In genomic region chr5:115432395-115432794, GRCm38 (mm10) we compare ENCODE assay signal across 14 mouse cellular contexts. TPM values are rescaled to one million over a fixed set of nuclear protein-coding genes. Genes with fewer than 3 reads are reported as not detected.
DNase-seq lines count a peak whose midpoint lies in the region; ATAC-seq and TF ChIP-seq lines count a peak whose summit lies in the region.
"Had no signal": no experiment of that assay in that cellular context is flagged by ENCODE, and none has a peak within 500 bp of the region (broad histone marks: within the 10 kb centered on the region; RNA-seq: fewer than 3 reads in every experiment).

No protein-coding gene starts in this region.

- H3K4me3 ChIP-seq in E14TG2a.4 (replicated peaks; ENCODE audit: low read length) = 0 out of 2 replicates have a peak overlapping the region, but pooled peaks have one; percentile 20
- peak overlapping the region; percentile 98 for H3K4me3 ChIP-seq in embryonic facial prominence, embryonic 12.5 days
- peak overlapping the region; percentile 100 for H3K4me3 ChIP-seq in hindbrain, embryonic 12.5 days
- H3K4me3 ChIP-seq in midbrain, embryonic 10.5 days = peak overlapping the region; percentile 100
- H3K4me3 ChIP-seq: heart, embryonic 12.5 days had no signal

- peak overlapping the region; percentile 99 for H3K9ac ChIP-seq in embryonic facial prominence, embryonic 12.5 days
- peak overlapping the region; percentile 100 for H3K9ac ChIP-seq in hindbrain, embryonic 12.5 days
- H3K9ac ChIP-seq: heart, embryonic 12.5 days had no signal

- intact Hi-C loops in left cerebral cortex, postnatal 10 days (cut with DNase I) = no loop called here

- peaks cover 18% of the 10 kb centered on the region; the same call in 1 of the 2 replicates for H3K36me3 ChIP-seq in E14TG2a.4 (ENCODE audit: insufficient read depth, low read length)
- peaks cover 14% of the 10 kb centered on the region; the same call in 1 of the 2 replicates for H3K36me3 ChIP-seq in embryonic facial prominence, embryonic 12.5 days
- peaks cover 22% of the 10 kb centered on the region; the same call in 1 of the 2 replicates for H3K36me3 ChIP-seq in hindbrain, embryonic 12.5 days
- H3K36me3 ChIP-seq in midbrain, embryonic 10.5 days = peaks cover 71% of the 10 kb centered on the region
- H3K36me3 ChIP-seq: heart, embryonic 12.5 days had no signal

- no peak for ATAC-seq in embryonic facial prominence, embryonic 12.5 days (ENCODE audit: insufficient number of reproducible peaks, insufficient read depth, low FRiP score, low TSS enrichment)
- ATAC-seq in hindbrain, embryonic 12.5 days (ENCODE audit: low FRiP score) = no peak

- 68% methylated on average over 11 of the region's 11 CpGs for WGBS in embryonic facial prominence, embryonic 12.5 days
- WGBS in hindbrain, embryonic 12.5 days = 48% methylated on average over 11 of the region's 11 CpGs
- WGBS in midbrain, embryonic 10.5 days = 68% methylated on average over 11 of the region's 11 CpGs

- H3K4me1 ChIP-seq in E14TG2a.4 (replicated peaks; ENCODE audit: low read depth, low read length) = peaks cover 79% of the 10 kb centered on the region
- peaks cover 62% of the 10 kb centered on the region for H3K4me1 ChIP-seq in embryonic facial prominence, embryonic 12.5 days
- peaks cover 76% of the 10 kb centered on the region for H3K4me1 ChIP-seq in hindbrain, embryonic 12.5 days
- peaks cover 84% of the 10 kb centered on the region for H3K4me1 ChIP-seq in midbrain, embryonic 10.5 days

- TF ChIP-seq CTCF in E14TG2a.4 (conservative IDR thresholded peaks at IDR 0.05; ENCODE audit: low read length) = no peak

- H3K27me3 ChIP-seq in E14TG2a.4 (ENCODE audit: insufficient read depth, low read length) = peaks cover 52% of the 10 kb centered on the region
- H3K27me3 ChIP-seq in embryonic facial prominence, embryonic 12.5 days = no peaks in the 10 kb centered on the region
- H3K27me3 ChIP-seq in hindbrain, embryonic 12.5 days = no peaks in the 10 kb centered on the region
- peaks cover 6% of the 10 kb centered on the region; the same call in 1 of the 2 replicates for H3K27me3 ChIP-seq in midbrain, embryonic 10.5 days (ENCODE audit: low read depth, poor library complexity, severe bottlenecking)

- peak overlapping the region; percentile 80 for H3K4me2 ChIP-seq in embryonic facial prominence, embryonic 12.5 days (replicated peaks)
- H3K4me2 ChIP-seq in hindbrain, embryonic 12.5 days (replicated peaks) = peak overlapping the region; percentile 80

- H3K9me3 ChIP-seq in E14TG2a.4 (ENCODE audit: low read length) = no peaks in the 10 kb centered on the region
- H3K9me3 ChIP-seq in embryonic facial prominence, embryonic 12.5 days = no peaks in the 10 kb centered on the region
- H3K9me3 ChIP-seq in hindbrain, embryonic 12.5 days (replicated peaks) = no peaks in the 10 kb centered on the region
- H3K9me3 ChIP-seq in midbrain, embryonic 10.5 days (replicated peaks) = no peaks in the 10 kb centered on the region
- H3K9me3 ChIP-seq: heart, embryonic 12.5 days had no signal

- no peak for DNase-seq in midbrain, embryonic 10.5 days (ENCODE audit: low spot score)
- DNase-seq in right cerebral cortex, postnatal 25 days = no peak
- DNase-seq in c-Kit-positive CD71-positive TER-119-positive erythroid progenitor cells, embryonic 14.5 days (ENCODE audit: low spot score) = no peak
- DNase-seq in cerebellum, postnatal 25 days = no peak
- no peak for DNase-seq in left cerebral cortex, postnatal 10 days (ENCODE audit: extremely low spot score in 1 of 2, low spot score in 2 of 2)
- DNase-seq: kidney, postnatal 14 days had no signal

- peak overlapping the region; percentile 94 for H3K27ac ChIP-seq in embryonic facial prominence, embryonic 12.5 days
- peak overlapping the region; percentile 100 for H3K27ac ChIP-seq in hindbrain, embryonic 12.5 days
- H3K27ac ChIP-seq in midbrain, embryonic 10.5 days (replicated peaks) = peak overlapping the region; percentile 100

RNA-seq across cellular contexts. Expression of gene Msi1, which starts 3.0 kb away (rescaled TPM):
- polyA plus RNA-seq in embryonic facial prominence, embryonic 12.5 days (2016; fragmentation: Nextera tagmentation; extraction: Ambion mirVana) = 38.7 and 40.2 TPM in 2 replicates
- 128 and 131 TPM in 2 replicates for polyA plus RNA-seq in hindbrain, embryonic 12.5 days (2016; fragmentation: Nextera tagmentation; extraction: Ambion mirVana)
- 190 and 232 TPM in 2 replicates for polyA plus RNA-seq in midbrain, embryonic 10.5 days (2016; fragmentation: Nextera tagmentation; extraction: Ambion mirVana)
- total RNA-seq in left cerebral cortex, postnatal 10 days (2021) = 10 to 100 TPM; 54.2 to 58.0 TPM

RNA-seq across cellular contexts. Expression of gene Pla2g1b, which starts 33.7 kb away (rescaled TPM):
- polyA plus RNA-seq in embryonic facial prominence, embryonic 12.5 days (2016; fragmentation: Nextera tagmentation; extraction: Ambion mirVana) = not detected in 2 replicates
- not detected in 2 replicates for polyA plus RNA-seq in hindbrain, embryonic 12.5 days (2016; fragmentation: Nextera tagmentation; extraction: Ambion mirVana)
- polyA plus RNA-seq in midbrain, embryonic 10.5 days (2016; fragmentation: Nextera tagmentation; extraction: Ambion mirVana) = 0.41 and 0.62 TPM in 2 replicates
- total RNA-seq in left cerebral cortex, postnatal 10 days (2021) = not detected
- total RNA-seq: CH12.LX had no signal
- polyA plus RNA-seq: brain, embryonic 14.5 days; cortical plate, adult 2 months; limb, embryonic 14.5 days had no signal

RNA-seq across cellular contexts. Expression of gene Sirt4, which starts 52.1 kb away (rescaled TPM):
- 23.2 and 25.9 TPM in 2 replicates for polyA plus RNA-seq in embryonic facial prominence, embryonic 12.5 days (2016; fragmentation: Nextera tagmentation; extraction: Ambion mirVana)
- 23.1 and 24.7 TPM in 2 replicates for polyA plus RNA-seq in hindbrain, embryonic 12.5 days (2016; fragmentation: Nextera tagmentation; extraction: Ambion mirVana)
- polyA plus RNA-seq in midbrain, embryonic 10.5 days (2016; fragmentation: Nextera tagmentation; extraction: Ambion mirVana) = 15.2 and 17.0 TPM in 2 replicates
- 10 to 100 TPM; 26.8 to 31.2 TPM for total RNA-seq in left cerebral cortex, postnatal 10 days (2021)

Comparison
In these comparisons a context has a peak if more than half of its experiments do, and no peak if none do; other contexts are left out.
1. H3K4me3 ChIP-seq: peak in every context shown above with its lines; median percentile 100 in hindbrain, embryonic 12.5 days; 100 in midbrain, embryonic 10.5 days; 98 in embryonic facial prominence, embryonic 12.5 days; 20 in E14TG2a.4.